Mouse (Mus musculus) G1E-ER4 (cell line): ENCODE data around the gene Dis3l2. TPM values are rescaled to one million over a fixed set of nuclear protein-coding genes. Genes with fewer than 3 reads are reported as not detected.

Experiments used
- GATA1 ChIP-seq: IDR thresholded peaks from one replicate; pipeline ENCODE4 v1.8.0; 2012; ENCODE audit warnings: low read length, inconsistent platforms
- polyA plus RNA-seq: library from polyadenylated mRNA; stranded (reverse); fragments of >175 nt; gene quantifications from 2 replicates; pipeline ENCODE4 v1.2.3, GENCODE M21; 2012

Dis3l2 gene
- polyA plus RNA-seq, 1 experiment, result 20.3 TPM

DNA sequence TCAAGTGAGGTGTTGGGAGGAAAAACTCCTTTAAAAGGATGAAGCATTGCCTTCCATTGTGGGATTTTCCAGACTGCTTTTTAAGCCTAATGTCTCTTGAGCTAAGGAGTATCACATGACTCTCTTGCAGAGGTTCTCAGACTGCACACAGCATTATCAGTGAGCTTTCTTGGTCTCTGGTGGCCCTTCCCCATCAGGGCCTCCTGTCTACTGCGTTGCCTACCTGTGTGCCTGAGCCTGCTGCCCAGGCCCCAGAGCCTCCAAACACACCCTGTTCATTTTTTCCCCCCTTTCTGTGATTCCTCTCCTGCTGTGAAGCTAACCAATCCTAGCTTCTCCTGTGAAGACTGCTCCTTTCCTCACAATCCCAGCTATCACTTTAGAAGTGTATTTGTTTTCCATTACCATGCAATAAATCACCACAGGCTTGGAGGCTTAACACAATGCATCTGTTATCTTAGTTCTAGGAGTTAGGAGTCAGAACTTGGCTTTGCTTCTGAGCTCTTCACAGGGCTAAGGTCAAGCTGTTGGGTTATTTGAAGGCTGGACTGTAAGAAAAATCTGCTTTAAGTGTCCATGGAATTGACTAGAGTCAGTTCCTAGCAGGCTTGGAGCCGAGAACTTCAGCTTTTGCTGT, 130.9 kb downstream of the Dis3l2 start:
- TF ChIP-seq GATA1, result no peak

DNA sequence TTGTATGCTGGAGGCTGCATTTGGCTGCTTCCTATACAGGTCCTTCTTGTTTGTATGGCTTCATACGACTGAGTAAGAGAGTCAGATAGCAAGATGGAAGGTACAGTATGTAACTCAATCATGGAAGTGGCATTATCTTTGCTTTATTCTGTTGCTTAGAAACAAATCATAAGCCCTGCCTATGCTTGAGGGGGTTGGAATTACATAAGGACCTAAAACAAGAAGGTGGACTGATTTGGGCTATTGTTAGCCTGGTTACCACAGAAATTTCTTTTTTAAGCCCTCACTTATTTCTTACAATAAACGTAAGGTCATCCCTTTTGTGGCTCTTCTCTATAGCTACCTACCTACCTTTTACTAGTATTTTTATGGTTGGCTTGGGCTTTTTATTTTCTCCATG, 131.4 kb downstream of the Dis3l2 start:
- no peak for TF ChIP-seq GATA1

DNA sequence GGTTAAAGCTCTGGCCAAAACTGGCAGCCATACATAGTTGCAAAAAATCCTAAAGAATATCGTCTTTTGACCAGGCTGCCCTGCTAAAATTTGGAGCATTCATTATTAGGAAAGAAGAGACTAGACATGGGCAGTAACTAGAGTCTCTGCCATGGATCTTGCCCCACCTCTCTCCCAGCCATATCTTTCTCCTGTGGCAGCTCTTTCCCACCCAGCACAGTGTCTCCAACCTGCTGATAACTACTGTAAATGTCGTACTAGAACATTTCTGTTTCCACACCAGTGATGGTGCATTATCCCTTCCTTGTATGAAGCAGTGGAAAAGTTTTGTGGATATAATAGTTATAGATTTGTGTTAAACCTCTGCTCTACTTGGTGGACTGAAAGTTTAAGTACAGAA, 147.1 kb downstream of the Dis3l2 start:
- TF ChIP-seq GATA1, result no peak

DNA sequence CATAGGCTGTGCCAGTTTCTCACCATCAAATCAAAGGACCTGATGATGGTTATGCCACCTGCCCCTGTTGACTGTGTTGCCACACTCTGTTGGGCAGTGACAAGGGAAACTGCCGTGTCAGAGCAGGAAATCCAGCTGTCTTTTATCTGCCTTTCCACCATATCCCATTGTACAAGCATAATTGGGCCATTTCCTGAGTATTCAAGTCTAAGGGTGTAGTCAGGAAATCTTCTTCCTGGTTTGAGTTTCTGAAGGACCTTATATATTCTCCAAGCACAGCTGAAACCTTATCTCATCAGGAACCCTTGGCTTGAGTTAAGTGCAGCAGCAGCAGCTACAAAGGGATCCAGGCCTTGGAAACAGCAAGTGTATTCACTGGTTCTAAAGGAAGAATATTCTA, 155.3 kb downstream of the Dis3l2 start:
- TF ChIP-seq GATA1, result peak; percentile 12

GRCm38 (mm10) chr1:86859371-86859770, 155.8 kb downstream of the Dis3l2 start:
- no peak for TF ChIP-seq GATA1

GRCm38 (mm10) chr1:86873745-86874144, 170.1 kb downstream of the Dis3l2 start:
- TF ChIP-seq GATA1, result no peak

- no peak for TF ChIP-seq GATA1
These were observed 175.1 kb downstream of the Dis3l2 start for GRCm38 (mm10) chr1:86878743-86879142.

DNA sequence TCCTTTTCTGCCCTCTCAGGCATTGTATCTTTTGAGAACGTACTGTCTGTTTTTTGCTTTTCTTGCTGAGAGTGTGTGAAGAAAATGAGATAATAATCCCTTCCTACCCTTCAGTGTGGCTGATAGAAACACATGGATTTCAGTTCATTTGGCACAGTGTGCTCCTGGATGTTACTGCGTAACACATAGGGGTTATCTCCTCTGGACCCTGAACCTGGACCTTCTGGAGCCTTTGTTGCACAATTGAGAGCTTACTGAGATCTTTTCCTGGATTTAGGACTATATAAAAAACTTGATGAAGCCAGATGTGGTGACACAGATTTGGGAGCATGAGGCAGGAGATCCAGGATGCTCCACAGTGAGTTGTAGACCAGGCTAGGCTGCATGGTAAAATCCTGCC, 175.9 kb downstream of the Dis3l2 start:
- no peak for TF ChIP-seq GATA1

- TF ChIP-seq GATA1, result no peak
These were observed 183.5 kb downstream of the Dis3l2 start for GRCm38 (mm10) chr1:86887060-86887459.

GRCm38 (mm10) chr1:86912481-86912880, 208.9 kb downstream of the Dis3l2 start:
- no peak for TF ChIP-seq GATA1

GRCm38 (mm10) chr1:86913896-86914295, 210.3 kb downstream of the Dis3l2 start:
- TF ChIP-seq GATA1, result no peak

DNA sequence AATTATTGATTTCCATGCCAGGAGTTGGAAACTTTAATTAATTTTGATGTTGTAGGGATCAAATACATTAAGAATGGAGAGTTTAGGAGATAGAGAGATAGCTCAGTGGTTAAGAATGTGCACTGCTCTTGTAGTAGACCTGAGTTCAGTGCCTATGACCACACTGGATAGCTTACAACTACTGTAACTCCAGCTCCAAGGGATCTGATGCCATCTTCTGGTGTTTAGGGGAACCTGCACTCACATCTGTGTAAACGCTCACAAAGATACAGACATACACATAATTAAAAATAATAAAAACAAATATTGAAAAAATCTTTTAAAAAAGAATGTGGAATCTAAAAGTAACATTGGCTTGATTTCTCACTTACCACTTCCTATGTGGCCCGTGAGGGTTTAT, 211.1 kb downstream of the Dis3l2 start:
- no peak for TF ChIP-seq GATA1

- TF ChIP-seq GATA1, result peak; percentile 82
These were observed 212.9 kb downstream of the Dis3l2 start for GRCm38 (mm10) chr1:86916355-86916984.

DNA sequence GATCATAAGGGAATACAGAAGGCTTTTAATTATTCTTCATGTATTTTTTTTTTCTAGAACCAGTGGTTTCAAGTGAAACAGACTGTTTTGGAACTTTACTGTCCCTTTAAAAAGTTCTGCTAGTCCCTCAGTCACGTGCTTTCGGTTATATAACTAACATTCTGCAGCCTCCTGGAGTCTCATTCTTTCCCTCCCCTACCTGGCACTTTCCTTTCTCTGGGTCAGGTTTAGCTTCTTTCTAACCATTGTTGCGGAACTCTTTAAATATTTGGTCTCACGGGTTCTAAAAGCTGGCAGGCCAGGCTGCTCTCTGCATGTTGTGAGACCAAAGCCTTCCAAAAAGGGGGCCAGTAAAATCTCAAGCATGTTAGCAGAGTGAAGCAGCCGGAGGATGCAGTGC, 222.2 kb downstream of the Dis3l2 start:
- TF ChIP-seq GATA1, result no peak

GRCm38 (mm10) chr1:86931606-86932379, 228.2 kb downstream of the Dis3l2 start:
- TF ChIP-seq GATA1, result no peak

DNA sequence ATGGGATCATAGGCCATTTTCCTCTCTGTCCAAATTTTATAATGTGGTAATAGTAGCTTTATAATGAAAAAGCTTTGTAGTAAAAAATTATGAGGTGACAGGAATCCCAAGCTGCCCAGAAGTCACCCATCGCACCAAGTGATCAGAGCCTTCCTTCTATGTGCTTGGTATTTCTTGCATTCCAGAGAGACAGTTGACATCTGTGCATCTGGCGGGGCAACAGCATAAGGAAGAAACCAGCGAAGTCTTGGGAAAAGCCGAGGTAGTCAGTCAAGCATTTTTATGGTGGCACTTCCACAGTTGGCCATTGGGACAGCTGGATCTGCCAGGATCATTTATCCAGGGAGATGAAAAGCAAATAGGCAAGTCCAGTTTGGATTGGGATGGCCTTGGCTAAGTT, 229.2 kb downstream of the Dis3l2 start:
- TF ChIP-seq GATA1, result no peak

GRCm38 (mm10) chr1:86933656-86934055, 230.0 kb downstream of the Dis3l2 start:
- no peak for TF ChIP-seq GATA1
